Mouse (Mus musculus) B cell, adult 2 months (primary cell): ENCODE data around the gene Qrsl1.

ENCODE experiments used
- DNase-seq, 2 experiments: peaks; one replicate each; pipeline ENCODE4 v3.0.0; 2022

The Qrsl1 gene

DNA sequence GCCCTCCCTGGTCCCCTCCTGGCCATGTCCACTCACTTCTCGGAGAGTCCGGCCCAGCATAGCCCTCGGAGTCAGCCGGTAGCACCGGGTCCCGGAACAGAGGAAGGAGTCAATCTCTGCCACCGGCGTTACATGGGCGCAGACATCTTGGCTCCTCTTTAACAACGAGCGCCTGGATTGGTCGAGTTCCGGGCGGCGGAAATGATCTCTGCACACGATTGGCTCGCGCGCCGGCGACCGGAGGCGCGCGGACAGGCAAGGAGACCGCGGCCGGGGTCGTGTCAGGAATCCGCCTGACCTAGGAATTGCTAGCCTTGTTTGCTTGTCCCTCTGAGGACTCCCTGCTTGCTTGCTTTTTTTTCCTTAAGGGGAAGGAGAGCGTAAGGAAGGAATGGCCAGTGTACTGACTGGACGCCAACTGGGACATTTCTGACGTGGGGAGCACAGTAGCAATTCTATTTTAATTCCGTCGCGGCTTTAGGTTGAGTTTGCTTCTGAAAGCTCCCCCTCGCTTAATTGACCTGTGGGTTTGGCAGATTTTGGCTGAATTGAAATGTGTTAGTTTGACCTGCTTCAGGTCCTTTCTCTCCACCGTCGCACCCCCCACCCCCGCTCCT, at the start of gene Qrsl1, which contains the start of gene Rtn4ip1:
Gene Qrsl1, minus strand, starts transcription at position 168 of the 617 bp plus-strand sequence.
Gene Rtn4ip1, plus strand, starts transcription at position 230 of the 617 bp plus-strand sequence.
- DNase-seq: peak; percentile 92

DNA sequence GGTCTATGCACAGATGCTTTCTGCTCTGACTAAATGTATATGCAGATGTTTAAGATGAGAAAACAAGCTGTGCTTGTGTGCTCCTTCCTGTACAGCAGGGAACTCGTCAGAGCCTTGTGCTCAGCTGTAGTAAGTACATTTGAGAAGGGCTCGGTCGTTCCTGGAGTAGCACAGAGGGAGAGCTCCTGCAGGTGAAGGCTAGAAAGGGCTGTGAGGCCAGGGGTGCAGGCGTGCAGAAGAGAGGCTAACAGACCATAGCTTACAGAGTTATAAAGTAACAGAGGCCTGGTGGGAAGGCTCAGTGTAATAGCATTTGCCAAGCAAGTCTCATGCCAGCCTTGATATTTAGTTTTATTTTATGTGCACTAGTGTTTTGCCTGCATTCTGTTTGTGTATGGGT, 43.9 kb upstream of the Qrsl1 start:
- no peak for DNase-seq

DNA sequence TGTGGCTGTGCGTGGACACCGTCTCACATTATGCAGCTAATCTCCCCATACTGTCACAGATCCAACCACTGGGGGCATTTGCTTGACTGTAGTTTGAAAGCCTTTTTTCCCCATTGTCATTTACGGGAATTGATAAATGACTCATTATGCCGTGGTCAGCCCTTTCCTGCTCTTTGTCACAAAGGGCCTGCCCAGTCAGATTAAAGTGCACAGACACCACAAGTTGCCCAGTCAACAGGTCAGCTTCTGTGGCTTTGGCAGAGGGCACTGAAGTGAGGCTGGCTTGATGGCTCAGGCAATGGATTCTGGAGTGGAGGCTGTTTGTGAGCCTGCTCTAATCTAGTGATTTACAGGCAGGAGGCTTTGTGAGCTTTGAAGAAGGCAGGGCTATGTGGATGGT, 42.2 kb upstream of the Qrsl1 start:
- DNase-seq: no peak

DNA sequence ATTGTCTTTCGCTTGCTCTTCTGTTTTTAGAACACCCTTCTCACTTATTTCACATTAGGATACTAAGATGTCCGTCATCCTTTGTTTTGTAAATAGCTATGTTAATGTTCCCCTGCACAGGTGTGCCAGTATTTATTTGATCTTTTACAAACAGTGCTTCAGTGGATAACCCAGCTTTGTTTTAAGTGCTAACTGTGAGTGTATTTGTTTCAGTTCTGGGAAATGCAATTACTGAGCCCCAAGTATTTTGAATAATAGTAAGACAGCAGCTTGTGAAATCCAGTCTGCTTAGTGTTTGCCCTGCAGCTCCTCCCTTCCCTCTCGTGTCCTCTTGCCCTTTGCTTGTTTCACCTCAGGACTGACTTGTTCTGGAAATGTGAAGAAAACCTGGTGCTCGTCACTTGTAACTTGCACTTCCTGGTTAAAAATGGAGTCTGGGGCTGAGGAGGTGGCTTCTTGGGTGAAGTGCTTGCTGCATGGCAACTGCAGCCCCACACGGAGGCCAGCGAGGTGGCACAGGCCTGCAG, 37.7 kb upstream of the Qrsl1 start:
- DNase-seq: no peak

DNA sequence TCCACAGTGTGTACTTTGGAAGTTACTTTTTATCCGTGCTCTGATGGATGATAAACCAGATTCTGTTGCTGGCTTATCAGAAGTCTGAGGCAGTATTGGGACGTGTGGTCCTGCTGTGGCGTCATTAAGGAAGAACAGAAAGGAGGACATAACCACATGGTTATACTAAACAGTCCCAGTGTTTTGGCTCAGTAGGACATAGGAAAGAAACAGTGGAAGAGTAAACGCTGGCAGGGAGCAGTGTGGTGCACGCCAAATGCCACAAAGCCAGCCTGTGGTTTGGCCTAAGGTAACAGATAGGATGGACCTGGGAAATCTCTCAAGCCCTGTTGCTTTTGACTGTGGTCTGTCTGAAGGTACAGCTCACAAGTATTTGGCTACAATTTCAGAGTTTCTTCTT, 27.1 kb upstream of the Qrsl1 start:
- DNase-seq: no peak

DNA sequence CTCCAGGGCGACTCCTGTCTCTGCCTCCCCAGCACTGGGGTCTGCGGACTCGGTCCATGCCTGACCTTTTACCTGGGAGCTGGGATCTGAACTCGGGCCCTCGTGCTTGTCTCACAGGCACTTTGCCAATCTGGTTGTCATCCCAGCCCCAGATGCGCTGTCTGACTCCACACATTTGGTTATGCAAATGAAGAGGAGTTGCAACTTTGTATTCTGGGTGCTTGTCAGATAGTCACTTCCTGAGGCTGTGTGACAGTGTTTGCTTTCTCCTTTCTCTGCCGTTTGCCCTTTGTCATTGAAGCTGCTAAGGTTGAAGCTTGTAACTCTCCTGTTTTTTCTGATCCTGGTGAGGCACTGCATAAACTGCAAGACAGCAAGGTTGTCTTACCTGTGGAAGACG, 26.2 kb upstream of the Qrsl1 start:
- no peak for DNase-seq

DNA sequence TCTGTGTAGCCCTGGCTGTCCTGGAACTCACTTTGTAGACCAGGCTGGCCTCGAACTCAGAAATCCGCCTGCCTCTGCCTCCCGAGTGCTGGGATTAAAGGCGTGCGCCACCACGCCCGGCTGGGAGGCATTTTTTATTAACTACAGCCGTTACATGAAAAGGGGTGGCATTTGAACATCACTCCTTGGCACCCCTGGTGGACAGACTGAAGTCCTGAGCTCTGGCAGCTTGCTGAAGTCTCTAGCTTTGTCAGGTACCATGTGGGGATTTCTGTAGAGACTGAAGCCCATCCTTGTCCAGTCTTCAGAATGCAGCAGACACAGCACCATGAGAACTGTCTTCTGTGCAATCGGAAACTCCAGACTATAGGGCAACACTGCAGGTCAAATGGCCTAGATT, 24.2 kb upstream of the Qrsl1 start:
- peak in 1 of 2 experiments; percentile 23 for DNase-seq

DNA sequence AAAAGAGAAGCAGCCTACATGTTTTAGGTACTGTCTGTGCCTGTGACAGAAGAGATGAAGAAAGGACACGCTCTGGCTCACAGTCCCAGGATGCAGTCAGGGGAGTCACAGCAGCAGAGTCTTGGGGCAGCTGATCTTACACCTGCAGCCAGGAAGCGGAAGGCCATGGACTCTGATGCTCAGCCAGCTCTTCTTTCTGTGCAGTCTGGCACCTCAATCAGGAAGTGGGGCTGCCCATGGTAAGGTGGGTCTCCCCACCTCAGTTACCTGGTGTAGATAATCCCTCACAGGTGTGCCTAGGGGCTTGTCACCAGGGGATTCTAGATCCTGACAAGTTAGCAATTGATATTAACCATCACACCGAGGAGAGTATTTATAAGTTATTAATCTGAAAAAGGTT, 21.6 kb upstream of the Qrsl1 start:
- DNase-seq: no peak

DNA sequence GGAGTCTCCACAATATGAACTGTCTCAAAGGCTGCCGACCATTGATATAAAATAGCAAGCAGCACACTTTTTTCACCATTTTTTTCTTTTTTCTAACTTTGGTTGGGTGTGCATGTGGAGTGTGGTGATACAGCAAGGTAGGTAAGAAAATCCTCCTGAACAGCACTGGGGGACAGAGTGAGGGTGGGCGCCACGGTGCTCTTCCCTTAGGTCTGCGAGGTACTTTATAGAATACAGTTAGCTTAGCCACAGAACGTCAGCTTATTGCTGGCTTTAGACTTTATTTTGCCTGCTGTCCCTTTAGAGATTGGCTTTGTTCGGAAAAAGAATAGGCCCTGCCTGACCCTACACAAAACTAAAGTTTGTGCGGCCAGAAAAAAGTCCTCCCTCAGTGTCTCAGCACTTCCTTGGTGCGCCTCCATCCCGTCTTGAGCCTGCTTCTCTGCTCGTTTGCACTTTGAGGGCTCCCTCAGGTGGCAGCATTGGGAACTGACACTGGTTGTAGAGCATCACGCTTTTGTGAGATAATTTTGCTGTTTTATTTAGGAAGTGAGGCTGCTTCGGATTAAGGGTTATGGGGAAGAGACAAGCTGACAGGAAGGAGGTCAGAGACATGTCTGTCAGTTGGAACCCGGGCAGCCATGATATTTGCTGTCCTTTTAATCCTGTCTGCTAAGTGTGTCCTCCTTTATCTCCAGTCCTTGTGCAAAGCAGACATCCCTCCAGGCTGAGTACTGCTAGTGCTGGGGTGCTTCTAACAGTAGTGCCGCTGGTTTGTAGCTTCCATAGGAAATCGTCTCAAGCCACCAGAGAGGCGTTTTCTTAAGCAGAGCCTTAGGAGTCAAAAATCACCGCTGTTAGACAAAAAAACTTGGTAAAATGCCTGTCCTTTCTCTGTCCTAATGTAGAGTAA, 17.4 kb upstream of the Qrsl1 start:
- peak; percentile 93 to 95 for DNase-seq

DNA sequence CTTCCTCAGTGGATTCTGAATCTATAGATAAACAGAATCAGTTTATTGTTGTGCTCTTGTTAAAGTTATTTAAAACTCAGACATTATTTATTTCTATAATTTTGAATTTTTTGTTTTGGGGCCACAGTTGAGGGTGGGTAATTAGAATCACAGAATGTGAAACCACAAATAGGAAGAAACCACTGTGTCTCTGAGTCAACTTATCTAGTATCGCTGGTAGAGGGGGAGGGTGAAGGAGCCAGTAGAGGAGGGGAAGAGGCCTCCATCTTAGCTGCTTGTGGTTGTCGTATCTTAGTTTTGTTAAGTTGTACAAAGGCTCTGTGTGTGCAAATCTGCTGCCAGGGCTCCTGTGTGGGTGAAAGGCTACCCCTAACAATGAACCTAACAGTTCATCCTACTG, 15.2 kb upstream of the Qrsl1 start:
- no peak for DNase-seq

DNA sequence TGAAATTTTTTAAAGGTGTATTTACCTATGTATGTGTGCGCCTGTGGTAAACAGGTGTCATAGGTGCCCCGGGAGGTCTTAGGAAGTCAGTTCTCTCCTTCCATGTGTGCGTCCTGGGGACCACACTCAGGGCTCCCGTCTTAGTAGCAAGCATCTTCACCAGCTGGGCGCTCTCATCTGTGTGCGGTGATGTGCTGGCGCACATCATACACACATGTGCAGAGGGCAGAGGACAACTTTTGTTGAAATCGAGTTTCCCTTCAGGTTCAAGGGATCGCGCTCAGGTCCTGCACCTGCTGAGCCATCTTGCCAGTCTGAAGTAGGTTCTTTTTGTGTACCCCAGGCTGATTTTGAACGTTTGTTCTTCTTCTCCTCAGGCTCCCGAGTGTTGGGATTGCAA, 14.6 kb upstream of the Qrsl1 start:
- DNase-seq: no peak

DNA sequence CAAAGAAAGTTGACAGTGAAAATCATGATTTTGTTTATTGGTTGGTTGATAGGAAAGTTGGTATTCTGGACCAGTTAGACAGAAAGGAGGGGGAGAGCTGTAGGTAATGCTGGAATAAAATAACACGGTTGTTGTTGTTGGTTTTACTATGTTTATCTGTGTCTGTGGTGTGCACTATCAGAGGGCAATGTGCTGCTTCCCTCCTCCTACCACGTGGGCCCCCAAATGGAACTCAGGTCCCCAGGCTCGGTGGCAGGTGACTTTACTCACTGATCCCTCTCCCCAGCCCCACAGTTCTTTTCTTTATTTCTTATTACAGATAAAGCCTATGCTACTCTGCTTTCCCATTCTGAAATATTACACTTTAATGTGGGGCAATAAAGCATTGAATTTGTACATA, 10.7 kb upstream of the Qrsl1 start:
- DNase-seq: no peak

DNA sequence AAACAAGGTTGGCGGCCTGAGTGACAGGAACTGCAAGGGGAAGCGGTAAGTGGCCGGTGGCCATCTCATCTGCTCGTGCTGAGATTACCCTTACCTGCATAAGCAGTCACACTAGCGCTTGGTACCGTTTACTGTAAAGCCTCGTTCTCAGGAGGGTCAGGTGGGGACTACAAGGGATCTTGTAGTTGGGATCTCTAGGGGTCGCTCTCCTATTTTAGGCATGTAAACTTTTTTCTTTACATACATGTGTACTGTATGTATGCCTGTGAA, 9.3 kb upstream of the Qrsl1 start:
- DNase-seq: no peak

DNA sequence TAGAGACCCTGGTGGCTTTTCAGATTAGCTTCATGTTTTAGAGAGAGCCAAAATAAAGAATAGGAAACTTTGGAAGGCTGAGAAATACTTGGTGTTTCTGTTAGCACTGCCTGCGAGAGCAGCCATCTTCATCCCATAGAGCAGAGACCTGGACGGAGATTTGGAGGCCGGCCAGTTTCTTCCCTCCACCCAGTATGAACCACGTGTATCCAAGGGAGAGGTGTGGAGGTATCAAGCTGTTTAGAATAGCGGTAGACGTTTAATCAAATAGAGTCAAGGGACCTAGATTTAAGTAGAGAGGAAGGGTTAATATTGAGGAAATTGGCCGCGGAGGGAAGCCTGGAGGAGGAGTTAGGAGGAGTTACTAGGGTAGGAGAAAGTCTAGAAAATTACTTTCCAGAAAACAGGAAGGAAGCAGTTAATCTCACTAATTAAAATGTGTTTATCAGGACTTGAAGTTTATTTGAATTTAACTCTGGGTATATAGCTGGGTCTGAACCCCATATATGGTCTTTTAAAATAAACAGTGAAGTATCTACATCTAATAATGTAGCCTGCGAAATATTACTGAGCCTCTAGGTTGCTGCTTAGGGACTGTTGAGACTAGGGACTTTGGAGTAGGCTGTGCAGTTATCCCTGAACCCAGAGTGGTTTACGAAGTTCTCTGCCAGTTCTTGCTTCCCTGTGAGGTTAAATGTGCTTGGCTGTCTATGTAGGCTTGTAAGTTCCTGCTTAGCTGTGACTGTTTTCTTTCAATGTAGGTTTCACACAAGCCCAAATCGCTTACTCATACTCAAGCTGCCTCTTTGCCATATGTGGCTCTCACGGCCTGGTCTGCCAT, 8.7 kb upstream of the Qrsl1 start:
- no peak for DNase-seq

DNA sequence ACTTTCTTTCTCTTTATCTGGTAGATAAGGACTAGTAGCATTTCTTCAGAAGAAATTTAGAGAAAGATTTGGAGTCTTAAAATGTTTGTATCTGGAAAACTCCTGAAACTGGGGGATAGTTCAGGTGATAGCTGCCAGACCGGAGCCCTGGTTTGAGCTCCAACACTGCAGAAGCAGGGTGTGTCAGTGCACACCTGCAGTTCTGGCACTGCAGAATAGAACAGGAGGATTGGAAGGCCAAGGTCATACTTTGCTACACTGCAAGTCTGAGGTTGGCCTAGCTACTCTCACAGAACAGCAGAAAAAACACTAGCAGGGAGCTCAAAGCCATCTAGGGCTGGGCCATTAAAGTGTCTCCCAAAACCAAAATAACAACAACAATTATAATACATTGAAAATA, 3.0 kb upstream of the Qrsl1 start:
- DNase-seq: no peak

DNA sequence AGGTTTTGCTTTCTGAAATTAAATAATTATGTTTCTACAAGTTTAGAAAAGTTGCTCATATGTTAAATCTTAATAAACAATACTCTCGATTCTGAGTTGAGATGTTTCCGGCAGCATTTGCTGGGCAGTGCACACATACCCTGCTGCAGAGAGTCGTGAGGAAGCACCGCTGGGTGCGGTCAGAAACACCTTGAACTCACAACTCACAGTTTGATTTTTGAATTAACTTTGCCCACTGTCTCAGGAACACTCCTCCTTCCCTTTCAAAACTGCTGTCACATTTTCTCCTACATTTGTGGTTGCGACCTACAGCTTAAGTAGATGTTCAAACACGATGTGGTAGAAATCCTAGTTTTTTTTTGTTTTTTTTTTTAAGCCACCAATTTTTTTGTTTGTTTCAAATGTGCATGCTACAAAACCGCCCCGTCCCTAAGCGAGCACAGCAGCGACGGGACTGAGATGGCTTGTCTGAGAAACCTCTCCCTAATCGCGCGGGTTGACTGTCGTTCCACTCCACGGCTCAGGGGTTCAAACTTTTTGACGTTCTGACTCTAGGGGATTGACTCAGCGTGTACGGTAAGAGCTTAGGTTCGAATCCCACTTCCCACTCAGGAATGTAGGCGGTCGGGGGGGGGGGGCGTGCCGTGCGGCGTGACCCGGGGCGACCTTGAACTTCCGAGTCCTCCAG, 518 bp downstream of the Qrsl1 start:
- DNase-seq: peak; percentile 19 to 23

DNA sequence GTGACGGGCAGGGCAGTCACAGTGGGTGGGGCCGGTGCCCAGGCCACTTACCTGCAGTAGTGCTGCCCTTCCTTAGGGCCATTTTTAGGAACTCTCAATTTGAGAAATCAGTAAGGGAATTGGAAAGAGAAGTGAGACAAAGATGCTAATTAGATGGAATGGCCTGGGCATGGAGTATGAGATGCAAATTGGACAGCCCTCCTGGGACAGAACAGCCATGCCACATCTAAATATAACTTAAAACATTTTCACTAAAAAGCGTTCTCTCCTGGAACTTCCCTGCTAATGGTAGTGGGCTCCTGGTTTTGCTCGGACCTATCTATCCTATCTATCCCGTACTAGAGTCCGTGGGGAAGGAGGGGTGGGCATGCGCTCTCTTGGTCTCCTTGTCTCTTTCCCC, 3.3 kb downstream of the Qrsl1 start:
- peak; percentile 25 to 27 for DNase-seq

DNA sequence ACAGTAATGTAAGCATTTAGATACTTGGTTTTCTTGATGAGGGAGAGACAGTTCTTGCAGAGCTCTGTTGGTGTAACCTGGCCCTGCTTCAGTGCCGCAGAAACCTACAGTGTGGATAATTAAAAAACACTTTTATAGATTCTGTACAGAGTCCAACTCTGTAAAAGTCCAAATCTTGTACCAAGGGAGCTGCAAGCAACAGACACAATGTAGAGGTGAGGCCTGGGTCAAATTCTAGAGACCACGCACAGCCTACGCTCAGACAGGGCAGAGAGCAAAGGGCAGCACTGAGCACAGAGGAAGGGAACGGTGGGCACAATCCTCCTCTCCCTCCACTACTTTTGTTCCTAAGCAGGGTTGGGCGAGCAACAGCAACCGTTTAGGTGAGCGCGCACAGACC, 5.5 kb downstream of the Qrsl1 start:
- DNase-seq: no peak

DNA sequence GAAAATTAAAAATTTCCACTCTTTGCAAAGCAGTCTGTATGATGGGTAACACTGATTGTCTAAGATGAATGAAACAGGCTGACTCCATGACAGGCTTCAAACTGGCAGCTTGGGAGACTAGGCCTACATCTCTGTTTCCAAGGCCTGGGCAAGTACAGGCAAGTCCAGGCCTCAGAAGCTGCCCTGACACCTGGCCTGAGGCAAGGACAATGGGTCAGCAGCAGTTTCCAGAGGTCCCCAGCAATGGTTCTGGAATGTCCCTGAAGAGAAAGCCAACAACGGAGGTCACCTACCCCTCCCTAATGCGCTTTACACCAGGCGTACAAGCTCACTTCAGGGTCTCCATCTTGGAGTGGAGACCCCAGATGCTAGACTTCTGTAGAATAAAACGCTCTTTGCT, 8.6 kb downstream of the Qrsl1 start:
- no peak for DNase-seq

DNA sequence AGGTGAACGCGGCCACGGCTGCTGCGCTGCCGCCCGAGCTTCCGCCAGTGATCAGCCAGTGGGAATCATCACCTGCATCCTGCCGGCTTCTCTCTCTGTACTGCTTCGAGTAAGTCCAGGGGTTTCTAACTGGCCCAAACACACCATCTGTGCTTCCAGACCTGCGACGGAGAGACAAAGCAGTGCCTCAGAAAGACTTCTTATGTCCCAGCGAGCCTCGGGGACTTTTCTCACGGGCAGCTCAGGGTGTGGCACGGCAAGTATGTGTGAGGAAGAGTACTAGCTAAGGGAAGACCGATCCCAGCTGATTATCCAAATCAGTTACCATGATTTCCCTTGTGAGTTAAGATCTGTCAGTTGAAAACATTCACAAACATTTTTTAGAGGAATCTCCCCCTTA, 12.6 kb downstream of the Qrsl1 start:
- no peak for DNase-seq

DNA sequence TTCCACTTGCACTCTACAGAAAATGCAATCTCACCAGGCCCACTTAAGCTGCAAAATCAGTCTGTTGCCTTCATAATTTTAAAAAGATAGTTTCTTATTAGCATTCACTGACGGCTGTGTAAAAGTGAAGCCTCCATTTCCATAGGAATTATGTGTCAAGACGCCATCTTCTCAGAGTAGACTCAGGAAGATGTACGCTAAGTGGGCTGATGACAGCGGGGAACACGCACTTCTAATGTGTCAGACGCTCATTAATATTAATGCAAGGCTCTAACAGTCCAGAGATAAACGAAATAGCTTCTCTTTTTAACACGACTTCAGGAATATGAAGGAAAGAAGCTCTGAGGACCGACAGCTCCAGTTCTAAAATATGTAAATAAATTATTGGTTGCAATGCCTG, 13.9 kb downstream of the Qrsl1 start:
- no peak for DNase-seq

DNA sequence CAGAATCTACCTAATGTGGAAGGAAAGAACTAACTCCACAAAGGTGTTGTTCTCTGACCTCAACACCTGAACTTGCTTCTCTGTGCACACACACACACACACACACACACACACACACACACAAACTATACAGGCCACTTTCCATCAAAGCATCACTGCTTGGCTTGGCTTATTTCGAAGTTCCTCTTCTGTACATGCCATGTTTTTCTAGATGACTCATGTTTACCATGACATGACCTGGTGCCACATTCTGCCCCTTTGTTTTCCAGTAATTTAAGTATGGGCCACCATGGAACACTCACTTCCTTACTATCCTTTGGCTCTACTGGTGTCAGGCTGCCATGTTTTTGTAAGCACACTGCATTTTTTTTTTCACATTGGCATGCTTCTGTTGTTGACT, 30.1 kb downstream of the Qrsl1 start:
- peak in 1 of 2 experiments; percentile 1 for DNase-seq

DNA sequence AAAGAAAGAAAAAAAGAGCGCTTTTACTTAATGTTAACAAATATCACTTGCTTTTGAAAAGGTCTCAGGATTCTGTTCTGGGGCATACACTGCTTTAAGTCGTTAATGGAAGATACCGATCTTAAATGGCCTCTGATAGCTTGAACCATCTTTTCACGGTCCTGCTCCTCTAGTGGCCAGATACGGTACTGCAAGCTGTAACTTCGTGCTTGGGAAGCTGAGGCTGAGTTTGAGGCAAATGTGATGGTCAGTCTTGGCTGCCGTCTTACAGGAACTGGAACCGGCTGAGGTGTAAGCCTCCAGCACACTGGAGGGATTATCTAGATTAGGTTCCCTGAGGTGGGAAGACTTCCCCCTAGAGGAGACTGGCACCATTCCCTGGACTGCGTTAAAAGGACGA, 30.8 kb downstream of the Qrsl1 start:
- DNase-seq: peak; percentile 68 to 71
